ENCODE assay signal across 8 mouse cellular contexts in the genomic region with DNA sequence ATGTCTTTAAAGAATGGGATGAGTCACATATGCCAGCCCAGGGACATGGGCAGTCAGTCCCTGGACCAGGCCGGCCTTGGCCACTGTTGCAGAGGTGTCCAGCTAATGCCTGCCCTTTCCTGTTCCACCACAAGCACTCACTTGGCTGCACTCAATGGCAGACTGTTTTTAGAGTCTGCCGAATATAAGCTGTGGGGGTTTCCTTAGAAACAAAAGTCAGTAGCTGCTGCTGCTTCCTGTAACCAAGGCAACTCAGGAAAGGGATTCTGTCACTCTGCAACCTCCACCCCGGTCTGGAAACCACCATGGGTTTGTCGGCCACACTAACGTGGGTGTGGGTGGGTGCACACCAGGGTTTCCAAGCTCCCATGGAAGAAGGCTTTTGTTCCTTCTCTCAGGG.
DNase-seq lines count a peak whose midpoint lies in the region; ATAC-seq and TF ChIP-seq lines count a peak whose summit lies in the region.

No protein-coding gene starts in this region.

- no peaks in the 10 kb centered on the region for H3K27me3 ChIP-seq in hindbrain, embryonic 13.5 days
- no peaks in the 10 kb centered on the region for H3K27me3 ChIP-seq in hindbrain, embryonic 12.5 days
- H3K27me3 ChIP-seq in heart, embryonic 14.5 days (ENCODE audit: control insufficient read depth, insufficient read depth, low read length), result no peaks in the 10 kb centered on the region
- H3K27me3 ChIP-seq in midbrain, postnatal 0 days (ENCODE audit: insufficient read depth, low read length), result no peaks in the 10 kb centered on the region

- no peak for ATAC-seq in hindbrain, embryonic 13.5 days (ENCODE audit: low FRiP score)
- ATAC-seq in hindbrain, embryonic 12.5 days (ENCODE audit: low FRiP score), result no peak
- ATAC-seq in heart, embryonic 14.5 days (ENCODE audit: insufficient number of reproducible peaks, insufficient read depth, low FRiP score, low read depth), result peak; percentile 55; the same call in 1 of the 2 replicates
- ATAC-seq in midbrain, postnatal 0 days (ENCODE audit: low FRiP score), result peak; percentile 64

- peak overlapping the region; percentile 36 for H3K27ac ChIP-seq in hindbrain, embryonic 13.5 days
- H3K27ac ChIP-seq in hindbrain, embryonic 12.5 days, result no peak overlapping the region
- peak overlapping the region; percentile 64 for H3K27ac ChIP-seq in bone marrow, adult 2 months (ENCODE audit: control insufficient read depth, insufficient read depth, low read depth, low read length, poor library complexity)
- H3K27ac ChIP-seq in heart, embryonic 14.5 days (replicated peaks in 1 of 2; ENCODE audit: control insufficient read depth in 1 of 2, insufficient read depth in 1 of 2, low read depth in 2 of 2, low read length in 2 of 2), result peak overlapping the region; percentile 38 to 78
- H3K27ac ChIP-seq in midbrain, postnatal 0 days (ENCODE audit: low read depth, low read length), result peak overlapping the region; percentile 68

- H3K4me2 ChIP-seq in hindbrain, embryonic 13.5 days, result no peak overlapping the region
- H3K4me2 ChIP-seq in hindbrain, embryonic 12.5 days (replicated peaks), result no peak overlapping the region
- peak overlapping the region; percentile 31; the same call in 1 of the 2 replicates for H3K4me2 ChIP-seq in heart, embryonic 14.5 days (ENCODE audit: low read length)
- H3K4me2 ChIP-seq in midbrain, postnatal 0 days (ENCODE audit: low read depth, low read length, poor library complexity, severe bottlenecking), result peak overlapping the region; percentile 24

- H3K9ac ChIP-seq in hindbrain, embryonic 13.5 days, result no peak overlapping the region
- H3K9ac ChIP-seq in hindbrain, embryonic 12.5 days, result no peak overlapping the region
- peak overlapping the region; percentile 8 for H3K9ac ChIP-seq in heart, embryonic 14.5 days (ENCODE audit: low read length)
- H3K9ac ChIP-seq in midbrain, postnatal 0 days (replicated peaks; ENCODE audit: low read length, poor library complexity, severe bottlenecking), result no peak overlapping the region

- no peaks in the 10 kb centered on the region for H3K9me3 ChIP-seq in hindbrain, embryonic 13.5 days
- H3K9me3 ChIP-seq in hindbrain, embryonic 12.5 days (replicated peaks), result no peaks in the 10 kb centered on the region
- no peaks in the 10 kb centered on the region for H3K9me3 ChIP-seq in heart, embryonic 14.5 days (ENCODE audit: control insufficient read depth, low read length)
- no peaks in the 10 kb centered on the region for H3K9me3 ChIP-seq in midbrain, postnatal 0 days (ENCODE audit: low read length)

- TF ChIP-seq CTCF in bone marrow, adult 2 months (IDR thresholded peaks at IDR 0.05; ENCODE audit: control insufficient read depth, insufficient read depth, low read length), result no peak
- TF ChIP-seq CTCF in midbrain, postnatal 0 days (IDR thresholded peaks at IDR 0.05), result 0 out of 2 replicates have a peak, but pooled peaks have one; percentile 14

- no peak overlapping the region for H3K4me3 ChIP-seq in hindbrain, embryonic 13.5 days
- H3K4me3 ChIP-seq in hindbrain, embryonic 12.5 days, result no peak overlapping the region
- no peak overlapping the region for H3K4me3 ChIP-seq in bone marrow, adult 2 months (replicated peaks; ENCODE audit: control insufficient read depth, low read depth, low read length)
- H3K4me3 ChIP-seq in heart, embryonic 14.5 days (ENCODE audit: control insufficient read depth in 1 of 2, insufficient read depth in 1 of 2, low read depth in 1 of 2, low read length in 2 of 2), result no peak overlapping the region
- no peak overlapping the region for H3K4me3 ChIP-seq in midbrain, postnatal 0 days (ENCODE audit: low read depth, low read length)

- peak; percentile 61 to 78 for DNase-seq in left cerebral cortex, adult 18-20 months (ENCODE audit: low spot score in 2 of 2)
- DNase-seq in midbrain, postnatal 0 days (ENCODE audit: low spot score), result peak; percentile 71
- peak; percentile 49 to 66 for DNase-seq in thymus, postnatal 36 days
- DNase-seq in embryo, embryonic 10 days (ENCODE audit: low spot score), result no peak

- no peaks in the 10 kb centered on the region for H3K36me3 ChIP-seq in hindbrain, embryonic 13.5 days
- no peaks in the 10 kb centered on the region for H3K36me3 ChIP-seq in hindbrain, embryonic 12.5 days
- H3K36me3 ChIP-seq in heart, embryonic 14.5 days (ENCODE audit: control insufficient read depth, insufficient read depth, low read length), result no peaks in the 10 kb centered on the region
- H3K36me3 ChIP-seq in midbrain, postnatal 0 days (ENCODE audit: insufficient read depth, low read length), result no peaks in the 10 kb centered on the region

- H3K4me1 ChIP-seq in hindbrain, embryonic 13.5 days (replicated peaks), result peaks cover 24% of the 10 kb centered on the region
- H3K4me1 ChIP-seq in hindbrain, embryonic 12.5 days, result peaks cover 18% of the 10 kb centered on the region
- H3K4me1 ChIP-seq in bone marrow, adult 2 months (ENCODE audit: control insufficient read depth, insufficient read depth, low read length), result peaks cover 22% of the 10 kb centered on the region
- peaks cover 74 to 97% of the 10 kb centered on the region in 2 experiments for H3K4me1 ChIP-seq in heart, embryonic 14.5 days (ENCODE audit: control insufficient read depth in 2 of 2, insufficient read depth in 2 of 2, low read length in 2 of 2)
- peaks cover 12% of the 10 kb centered on the region for H3K4me1 ChIP-seq in midbrain, postnatal 0 days (ENCODE audit: insufficient read depth, low read length)

- WGBS in hindbrain, embryonic 13.5 days, result 14% methylated on average over 5 of the region's 5 CpGs
- WGBS in hindbrain, embryonic 12.5 days, result 29% methylated on average over 5 of the region's 5 CpGs
- WGBS in bone marrow, adult 2 months, result 0% methylated on average over 5 of the region's 5 CpGs
- 34% methylated on average over 5 of the region's 5 CpGs for WGBS in heart, embryonic 14.5 days
- WGBS in midbrain, postnatal 0 days, result 15% methylated on average over 5 of the region's 5 CpGs

- TF ChIP-seq POLR2A in bone marrow, adult 2 months (IDR thresholded peaks at IDR 0.05; ENCODE audit: borderline replicate concordance, control insufficient read depth, low read depth, low read length), result no peak

Comparison
In these comparisons a context has a peak if more than half of its experiments do, and no peak if none do; other contexts are left out.
1. ATAC-seq: peak in heart, embryonic 14.5 days (single experiment) and midbrain, postnatal 0 days (single experiment); none in hindbrain, embryonic 13.5 days (single experiment) and hindbrain, embryonic 12.5 days (single experiment).
2. H3K4me2 ChIP-seq: peak in heart, embryonic 14.5 days (single experiment) and midbrain, postnatal 0 days (single experiment); none in hindbrain, embryonic 13.5 days (single experiment) and hindbrain, embryonic 12.5 days (single experiment).